Mouse (Mus musculus) liver, embryonic 14.5 days (tissue): Measurements from ENCODE around the gene Gpatch3. TPM values are rescaled to one million over a fixed set of nuclear protein-coding genes. Genes with fewer than 3 reads are reported as not detected.

Experiments
- ATAC-seq: fragments of 200-750 bp; cut with Nextera tagmentation; 2 replicates; pipeline ENCODE4 v1.8.0; 2017; ENCODE audit warnings: moderate number of reproducible peaks, mild to moderate bottlenecking, moderate library complexity; ENCODE audit not compliant: insufficient read depth
- DNase-seq, 3 experiments: peaks; one replicate each; pipeline ENCODE4 v3.0.0-alpha.2; 2012 to 2013; ENCODE audit warnings: low read depth in 3 of 3, low spot score in 3 of 3
- H3K27ac ChIP-seq: fragments of 300-500 bp; sonication (generic); 2 replicates; pipeline ENCODE4 v1.5.1; 2014; ENCODE audit warnings: moderate library complexity, mild to moderate bottlenecking, control low read depth, inconsistent platforms
- H3K27me3 ChIP-seq: fragments of 300-500 bp; sonication (generic); 2 replicates; pipeline ENCODE4 v1.6.1; 2014; ENCODE audit warnings: mild to moderate bottlenecking, low read length, moderate library complexity; ENCODE audit not compliant: control insufficient read depth, insufficient read depth
- H3K36me3 ChIP-seq: fragments of 300-500 bp; sonication (generic); replicated peaks from 2 replicates; pipeline ENCODE4 v1.6.1; 2014; ENCODE audit warnings: low read depth; ENCODE audit not compliant: control insufficient read depth, insufficient read depth
- H3K4me1 ChIP-seq, 2 experiments: fragments of 200-500 bp in 1 of 2; fragments of 300-500 bp in 1 of 2; sonication (generic) in 1 of 2; replicated peaks; 2 replicates each; pipeline ENCODE4 v1.6.1; 2012 to 2014; ENCODE audit warnings: antibody characterized with exemption in 1 of 2, inconsistent platforms in 1 of 2, low read length in 1 of 2; ENCODE audit not compliant: control insufficient read depth in 2 of 2, insufficient read depth in 2 of 2
- H3K4me2 ChIP-seq: fragments of 300-500 bp; sonication (generic); 2 replicates; pipeline ENCODE4 v1.6.1; 2014; ENCODE audit warnings: low read depth, mild to moderate bottlenecking, control low read depth, moderate library complexity
- H3K4me3 ChIP-seq, 2 experiments: fragments of 200-500 bp in 1 of 2; fragments of 300-500 bp in 1 of 2; sonication (generic) in 1 of 2; 2 replicates each; pipeline ENCODE4 v1.5.1; 2012 to 2014; ENCODE audit warnings: low read depth in 2 of 2, low read length in 2 of 2, mild to moderate bottlenecking in 2 of 2, control low read depth in 1 of 2, inconsistent platforms in 1 of 2, moderate library complexity in 1 of 2; ENCODE audit not compliant: insufficient read depth in 1 of 2
- H3K9ac ChIP-seq: fragments of 300-500 bp; sonication (generic); replicated peaks from 2 replicates; pipeline ENCODE4 v1.6.1; 2014; ENCODE audit warnings: mild to moderate bottlenecking, control low read depth, moderate library complexity
- H3K9me3 ChIP-seq: fragments of 300-500 bp; sonication (generic); 2 replicates; pipeline ENCODE4 v1.6.1; 2016; ENCODE audit warnings: low read length, mixed read lengths; ENCODE audit not compliant: control insufficient read depth
- CTCF ChIP-seq: IDR thresholded peaks from 2 replicates; pipeline ENCODE4 v1.5.1; 2016; ENCODE audit warnings: antibody characterized with exemption, low read depth, control low read depth
- EP300 ChIP-seq: IDR thresholded peaks from 2 replicates; pipeline ENCODE4 v1.6.1; 2016; ENCODE audit warnings: antibody characterized with exemption, low read depth
- WGBS: fragments of 180-500 bp; shearing (Covaris S2); extraction: QIAGEN DNeasy Blood & Tissue Kit; methylation state at CpG from one replicate; pipeline ENCODE4 v1.1.7; 2014; ENCODE audit not compliant: insufficient replicate concordance; 5-methylcytosine and 5-hydroxymethylcytosine counted together
- polyA plus RNA-seq, 2 experiments: library from polyadenylated mRNA; depleted of rRNA in 1 of 2; stranded (reverse) in 1 of 2; unstranded in 1 of 2; fragments of >200 nt; fragmentation: Nextera tagmentation in 1 of 2; extraction: Ambion mirVana in 1 of 2; gene quantifications; 2 replicates each; pipeline versions ENCODE4 v1.2.1 to v1.2.3; 2012 to 2014

Gene Gpatch3
- polyA plus RNA-seq (2012; rRNA removed) (1.9 and 3.1 TPM in 2 replicates), polyA plus RNA-seq (2014; fragmentation: Nextera tagmentation; extraction: Ambion mirVana) (3.1 and 4.6 TPM in 2 replicates)

DNA sequence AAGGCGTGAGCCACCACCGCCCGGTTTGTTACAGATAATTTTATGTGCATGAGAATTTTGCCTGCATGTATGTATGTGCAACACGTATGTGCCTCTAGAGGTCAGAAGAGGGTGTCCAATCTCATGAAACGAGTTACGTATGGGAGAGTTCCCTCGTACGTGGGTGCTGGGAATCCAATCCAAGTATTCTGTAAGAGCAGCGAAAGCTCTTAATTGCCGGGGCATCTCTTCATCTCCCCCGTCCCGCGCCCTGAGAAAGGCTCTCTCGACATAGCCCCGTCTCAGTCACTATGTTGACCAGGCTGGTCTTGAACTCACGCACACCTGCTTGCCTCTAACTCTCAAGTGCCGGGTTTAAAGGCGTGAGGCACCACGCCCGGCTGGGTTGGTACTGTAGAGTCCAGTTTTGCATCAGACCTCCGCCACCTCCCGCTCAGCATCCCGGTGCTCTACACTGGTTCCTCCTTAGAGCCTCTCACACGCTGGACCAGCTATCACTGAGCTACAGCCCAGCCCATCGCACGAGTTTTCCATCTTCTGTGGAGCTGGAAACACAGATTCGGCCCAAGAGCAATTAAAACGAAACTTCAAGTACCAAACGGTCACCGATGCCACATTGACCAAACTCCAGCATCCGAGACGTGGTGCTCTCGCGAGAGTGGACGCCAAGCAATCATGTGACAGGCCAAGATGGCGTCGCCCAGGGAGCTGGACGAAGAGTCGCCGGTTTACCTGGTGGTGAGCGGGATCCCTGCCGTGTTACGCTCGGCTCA lies at the start of gene Gpatch3:
Gene Gpatch3 (plus strand): TSS at position 676 of the 773 bp plus-strand sequence.
- H3K27ac ChIP-seq = peak within 1 kb of the TSS; percentile 74
- H3K4me2 ChIP-seq = peak within 1 kb of the TSS; percentile 93
- WGBS = 2% methylated on average over 44 of the region's 44 CpGs
- DNase-seq = peak; percentile 86 to 90 (median 87)
- ATAC-seq = peak; percentile 86
- H3K9ac ChIP-seq = peak within 1 kb of the TSS; percentile 86
- H3K9me3 ChIP-seq = no peaks in the 10 kb centered on the region
- H3K36me3 ChIP-seq = no peaks in the 10 kb centered on the region
- H3K4me1 ChIP-seq = peaks cover 8 to 14% of the 10 kb centered on the region in 2 experiments
- H3K27me3 ChIP-seq = no peaks in the 10 kb centered on the region
- TF ChIP-seq EP300 (peak; percentile 72), CTCF (peak; percentile 36; the same call in 1 of the 2 replicates)
- peak within 1 kb of the TSS; percentile 89 to 95 for H3K4me3 ChIP-seq

- Histone ChIP-seq H3K9me3 (no peaks in the 10 kb centered on the region), H3K4me1 (no peaks in the 10 kb centered on the region), H3K36me3 (peaks cover 9% of the 10 kb centered on the region), H3K4me3 (no peak overlapping the region), H3K27me3 (no peaks in the 10 kb centered on the region), H3K27ac (no peak overlapping the region), H3K9ac (no peak overlapping the region), H3K4me2 (no peak overlapping the region)
- DNase-seq (no peak), ATAC-seq (no peak)
- whole genome bisulfite sequencing = 62% methylated on average over 16 of the region's 16 CpGs
- TF ChIP-seq CTCF (no peak), EP300 (no peak)
These were observed 46.8 kb upstream of the Gpatch3 start for GRCm38 (mm10) chr4:133527788-133528187.

DNA sequence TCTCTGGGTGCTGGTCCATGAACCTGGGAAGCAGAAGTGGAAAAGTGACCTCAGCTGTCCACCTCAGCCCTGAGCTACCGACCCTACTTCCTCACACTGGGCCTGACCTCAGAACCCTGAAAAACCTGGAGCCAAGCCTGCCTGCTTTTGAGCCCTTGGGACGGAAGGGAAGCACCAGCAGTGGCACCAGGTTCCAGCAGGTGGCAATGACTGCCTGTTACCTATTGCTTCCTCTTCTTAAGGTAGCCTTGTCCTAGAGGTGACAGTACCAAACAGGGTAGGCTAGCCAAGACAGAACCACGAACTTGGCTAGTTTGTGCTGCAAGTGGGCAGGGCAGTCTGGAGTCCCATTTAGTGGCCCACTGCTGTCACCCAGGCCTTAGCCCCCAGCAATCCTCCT lies 41.8 kb upstream of the Gpatch3 start:
- WGBS = 67% methylated on average over 3 of the region's 3 CpGs

GRCm38 (mm10) chr4:133536081-133536480 lies 38.5 kb upstream of the Gpatch3 start:
- ATAC-seq (no peak), DNase-seq (no peak)
- H3K4me3 ChIP-seq = no peak overlapping the region
- TF ChIP-seq CTCF = no peak
- TF ChIP-seq EP300 = no peak
- no peak overlapping the region for H3K4me2 ChIP-seq
- no peaks in the 10 kb centered on the region for H3K4me1 ChIP-seq
- H3K9me3 ChIP-seq = no peaks in the 10 kb centered on the region
- H3K27me3 ChIP-seq = no peaks in the 10 kb centered on the region
- H3K9ac ChIP-seq = no peak overlapping the region
- 60% methylated on average over 3 of the region's 3 CpGs for WGBS
- H3K27ac ChIP-seq = no peak overlapping the region
- peaks cover 39% of the 10 kb centered on the region for H3K36me3 ChIP-seq

More for the DNA sequence above, 41.8 kb upstream of the Gpatch3 start:
- no peaks in the 10 kb centered on the region for H3K27me3 ChIP-seq
- DNase-seq = no peak
- no peak overlapping the region for H3K9ac ChIP-seq
- H3K9me3 ChIP-seq = no peaks in the 10 kb centered on the region
- TF ChIP-seq CTCF = 0 out of 2 replicates have a peak, but pooled peaks have one; percentile 3
- TF ChIP-seq EP300 = no peak
- H3K4me1 ChIP-seq = no peaks in the 10 kb centered on the region
- no peak overlapping the region for H3K27ac ChIP-seq
- no peak for ATAC-seq
- no peak overlapping the region for H3K4me3 ChIP-seq
- H3K36me3 ChIP-seq = peaks cover 30% of the 10 kb centered on the region
- no peak overlapping the region for H3K4me2 ChIP-seq

DNA sequence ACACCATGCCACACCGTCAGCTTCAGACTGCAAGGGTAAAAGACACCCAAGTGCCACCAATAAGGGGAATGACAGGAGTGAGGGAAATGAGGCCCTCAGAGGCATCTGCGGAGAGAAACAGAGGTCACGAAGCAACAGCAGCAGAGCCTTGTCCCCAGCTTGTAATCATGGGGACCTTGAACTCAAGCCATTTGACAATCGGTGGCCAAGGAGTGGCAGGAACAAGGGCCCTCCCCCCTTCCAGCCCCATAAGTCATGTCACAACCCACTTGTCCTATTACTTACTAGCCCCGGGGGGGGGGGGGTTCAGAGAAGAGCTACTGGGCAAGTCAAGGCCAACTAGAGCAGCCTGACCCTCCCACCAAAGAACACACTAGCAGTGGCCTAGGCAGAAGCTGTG lies 37.9 kb upstream of the Gpatch3 start:
- no peak overlapping the region for H3K9ac ChIP-seq
- H3K36me3 ChIP-seq = peaks cover 38% of the 10 kb centered on the region
- ATAC-seq = no peak
- H3K9me3 ChIP-seq = no peaks in the 10 kb centered on the region
- H3K4me1 ChIP-seq = no peaks in the 10 kb centered on the region
- WGBS = 79% methylated on average over 5 of the region's 5 CpGs
- no peak for TF ChIP-seq EP300
- TF ChIP-seq CTCF = no peak
- no peak overlapping the region for H3K4me2 ChIP-seq
- no peaks in the 10 kb centered on the region for H3K27me3 ChIP-seq
- DNase-seq = no peak
- H3K4me3 ChIP-seq = no peak overlapping the region
- H3K27ac ChIP-seq = no peak overlapping the region
